Mouse (Mus musculus): ENCODE measurements around the gene Grn. TPM values are rescaled to one million over a fixed set of nuclear protein-coding genes. Genes with fewer than 3 reads are reported as not detected.
"Not testable (repeated sequence)": the region's sequence is repeated elsewhere in the genome, so short reads cannot be mapped to it uniquely, and the experiment has no call there.

Grn gene
- total RNA-seq, 2 experiments from 2014 or later: 170 to 175 TPM

DNA sequence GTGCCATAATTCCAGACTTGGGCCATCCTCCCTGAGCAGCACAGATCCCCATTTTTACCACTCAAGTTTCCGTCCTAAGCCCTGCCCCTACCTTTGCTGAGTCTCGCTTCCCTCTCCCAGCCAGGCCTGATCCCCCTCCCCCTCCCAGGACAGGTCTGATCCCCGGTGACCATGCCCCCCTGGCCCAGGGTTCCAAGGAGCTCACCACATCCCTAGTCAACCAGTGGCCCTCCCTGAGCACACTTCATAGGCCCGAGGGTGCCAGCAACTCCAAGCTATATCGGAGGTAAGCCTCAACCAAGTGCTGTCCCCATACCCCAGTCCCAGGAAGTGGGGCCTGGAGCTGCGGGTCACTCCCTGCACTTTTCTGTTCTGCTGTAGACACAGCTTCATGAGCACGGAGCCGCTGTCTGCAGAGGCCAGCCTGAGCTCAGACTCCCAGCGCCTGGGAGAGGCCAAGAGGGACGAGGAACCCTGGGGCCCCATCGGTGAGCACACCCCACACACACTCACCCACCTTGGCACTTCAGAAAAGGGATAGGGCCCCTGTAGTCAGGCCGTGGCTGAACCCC lies 29.5 kb upstream of the Grn start:
- DNase-seq (ENCODE audit: low spot score in 2 of 2): no peak

DNA sequence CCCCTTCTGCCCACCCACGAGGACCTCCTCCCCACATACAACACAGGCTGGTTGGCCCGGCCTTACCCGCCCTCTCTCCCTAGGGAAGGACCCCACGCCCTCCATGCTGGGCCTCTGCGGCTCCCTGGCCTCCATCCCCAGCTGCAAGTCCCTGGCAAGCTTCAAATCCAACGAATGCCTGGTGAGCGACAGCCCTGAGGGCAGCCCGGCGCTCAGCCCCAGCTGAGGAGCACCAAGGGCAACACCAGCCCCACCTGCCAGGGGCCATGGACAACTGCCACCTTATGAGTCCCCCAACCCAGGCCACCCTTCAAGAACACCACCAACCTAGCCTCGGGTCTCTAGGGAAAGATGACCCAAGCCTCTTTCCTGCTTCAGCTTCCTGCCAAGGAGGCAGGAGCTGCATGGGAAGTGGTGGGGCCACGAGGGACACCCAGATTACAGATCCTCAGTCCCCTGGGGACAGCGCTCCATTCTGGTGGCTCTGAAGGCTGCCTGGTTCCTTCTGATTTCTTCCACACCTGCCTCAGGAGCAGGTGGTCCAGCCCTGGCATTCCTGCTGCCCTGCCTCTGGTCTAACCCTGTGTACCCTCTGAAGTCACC lies 28.1 kb upstream of the Grn start:
- DNase-seq (ENCODE audit: low spot score in 2 of 2): no peak

DNA sequence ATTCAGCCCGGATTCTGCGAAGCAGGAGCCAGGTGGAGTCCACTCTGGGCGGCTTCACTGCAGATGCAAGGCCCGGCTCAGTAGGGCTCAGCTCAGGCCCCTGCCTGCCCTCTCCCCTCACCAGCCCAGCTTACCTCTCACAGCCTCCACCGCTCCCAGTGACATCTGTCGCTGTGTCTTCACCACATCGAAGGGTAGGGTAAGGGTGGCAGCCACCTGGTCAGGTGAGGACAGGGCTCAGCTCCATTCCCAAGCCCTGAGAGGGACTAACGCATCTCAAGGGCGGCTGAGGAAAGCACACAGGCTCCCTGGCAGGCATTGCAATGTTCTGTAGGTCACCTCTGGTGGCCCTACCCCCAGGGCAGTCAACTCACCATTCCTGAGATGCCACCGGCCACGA lies 26.5 kb upstream of the Grn start:
- no peak for DNase-seq (ENCODE audit: low spot score in 2 of 2)

DNA sequence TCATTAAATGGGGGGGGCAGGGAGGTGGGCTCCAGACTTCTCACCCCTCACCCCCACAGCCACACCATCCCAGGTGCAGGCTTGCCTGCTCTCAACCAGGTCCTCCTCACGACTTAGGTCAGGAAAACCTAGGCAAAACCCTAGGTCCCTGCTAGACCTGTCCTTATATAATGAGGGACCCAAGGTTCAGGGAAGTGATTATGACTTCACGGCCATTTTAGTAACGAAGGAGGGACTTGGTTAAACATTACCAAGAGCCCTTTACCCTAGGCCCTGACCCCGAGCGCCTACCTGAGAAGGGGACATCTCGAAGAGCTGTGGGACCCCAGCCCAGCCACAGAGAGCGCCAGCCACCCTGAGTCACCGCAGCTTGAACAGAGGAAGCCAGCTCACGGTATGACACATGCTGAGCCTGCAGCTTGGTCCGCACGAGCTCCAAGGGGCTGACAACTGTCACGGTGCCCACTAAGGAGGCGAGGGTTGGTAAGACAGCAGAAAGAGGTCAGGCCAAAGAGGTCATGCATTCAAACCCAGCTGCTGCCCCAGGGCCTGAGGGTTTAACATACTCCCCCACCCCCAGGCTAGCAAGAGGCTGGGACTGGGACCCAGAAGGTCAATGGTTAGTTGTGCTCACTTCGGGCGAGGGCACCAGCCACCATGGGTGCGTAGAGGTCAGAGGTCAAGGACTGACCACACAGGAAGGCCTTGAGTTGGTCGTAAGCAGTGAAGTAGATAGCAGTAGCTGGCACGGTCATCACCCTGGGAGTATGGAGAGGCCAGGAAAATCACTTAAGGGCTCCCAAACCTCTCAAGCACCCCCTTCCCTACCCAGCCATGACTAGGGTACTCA lies 25.7 kb upstream of the Grn start:
- no peak for DNase-seq (ENCODE audit: low spot score in 2 of 2)

DNA sequence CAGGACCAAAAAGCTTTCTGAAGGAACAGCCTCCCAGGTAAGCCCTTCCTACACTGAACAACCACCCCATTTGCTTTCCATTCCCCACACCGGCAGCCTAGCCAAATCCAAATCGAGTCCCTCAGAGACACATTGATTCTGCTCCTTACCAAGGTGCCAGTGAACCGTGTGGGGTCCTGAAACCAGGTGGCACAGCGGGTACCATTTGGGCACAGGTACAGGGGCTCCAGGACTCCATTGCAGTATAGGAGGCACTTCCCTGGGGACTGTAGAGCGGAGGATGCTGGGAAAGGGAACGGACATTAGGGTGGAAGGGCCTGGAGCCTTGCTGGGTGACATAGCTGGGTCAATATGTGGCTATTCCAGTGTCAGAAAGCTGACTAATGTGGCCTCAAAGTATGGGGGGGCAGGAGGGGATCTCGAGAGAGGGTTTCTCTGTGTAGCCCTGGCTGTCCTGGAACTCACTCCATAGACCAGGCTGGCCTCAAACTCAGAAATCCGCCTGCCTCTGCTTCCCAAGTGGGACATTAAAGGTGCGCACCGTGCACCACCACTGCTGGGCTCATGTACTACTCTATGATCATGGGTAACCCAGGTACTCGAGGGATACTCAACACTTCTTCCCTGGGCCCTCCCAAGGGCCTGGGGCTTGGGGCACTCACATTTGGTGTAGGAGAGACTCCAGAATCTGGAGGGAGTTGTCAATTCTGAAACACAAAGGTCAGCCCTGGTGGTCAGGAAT lies 24.4 kb upstream of the Grn start:
- DNase-seq (ENCODE audit: low spot score in 2 of 2): no peak

DNA sequence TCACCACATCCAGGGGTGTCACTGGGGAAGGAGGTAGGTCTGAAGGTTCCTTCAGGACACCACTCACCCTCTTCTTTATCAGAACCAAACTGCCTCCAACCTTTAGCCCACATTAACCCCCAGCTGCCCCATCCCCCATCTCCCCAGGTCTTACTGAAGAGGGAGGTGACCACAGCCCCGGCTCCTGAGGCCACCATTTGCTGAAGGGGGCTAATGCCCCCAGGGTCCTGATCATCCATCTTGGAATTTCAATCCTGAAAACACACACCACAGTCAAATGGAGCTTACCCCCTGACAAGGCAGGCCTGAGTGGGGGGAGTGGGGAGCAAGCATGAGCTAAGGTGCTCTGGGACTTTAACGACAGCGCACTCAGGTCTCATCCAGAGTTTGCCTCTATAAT lies 23.7 kb upstream of the Grn start:
- DNase-seq (ENCODE audit: low spot score in 2 of 2): no peak

DNA sequence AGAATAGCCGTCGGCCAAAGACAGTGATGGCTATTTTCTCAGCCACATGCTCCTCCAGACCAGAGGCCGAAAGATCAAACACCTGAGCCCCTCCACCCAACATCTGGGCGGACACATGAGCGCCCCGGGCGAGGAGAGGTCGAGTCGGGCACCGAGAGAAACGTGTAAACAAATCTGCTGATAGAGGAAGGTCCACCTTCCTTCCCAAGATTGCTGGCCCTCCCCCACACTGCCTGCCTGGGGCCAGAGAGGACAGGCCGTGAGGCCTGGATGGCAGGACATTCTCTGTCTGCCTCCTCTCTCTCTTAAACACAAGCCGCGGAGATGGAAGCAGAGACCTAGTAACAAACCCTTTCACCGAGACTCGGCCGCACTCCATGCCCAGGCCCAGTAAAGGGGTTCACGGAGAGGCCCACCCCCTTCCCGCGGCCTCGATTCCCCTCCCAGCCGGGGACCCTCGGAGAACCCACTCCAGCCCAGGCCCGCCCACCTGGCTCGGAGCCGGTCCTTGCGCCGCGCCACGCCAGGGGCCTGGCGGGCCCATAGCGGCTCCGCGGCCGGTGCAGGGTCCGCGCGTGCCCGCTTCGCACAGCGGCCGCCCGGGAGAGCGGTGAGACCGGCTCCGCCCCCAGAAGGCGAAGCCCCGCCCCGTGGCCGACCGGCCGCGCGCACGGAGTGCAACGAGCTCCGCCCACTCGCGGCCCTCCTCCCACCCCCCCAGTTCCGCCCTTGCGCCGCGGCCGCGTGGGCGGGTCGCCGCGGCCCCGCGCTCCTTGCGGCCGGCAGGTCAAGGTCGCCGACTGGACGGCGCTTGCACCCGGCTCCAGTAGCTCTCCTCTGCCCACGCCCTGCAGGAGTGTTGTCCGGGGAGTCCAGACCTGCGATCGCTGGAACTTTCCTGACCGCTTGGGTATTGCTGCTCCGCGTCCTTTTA lies 22.9 kb upstream of the Grn start:
- peak; percentile 90 to 91 for DNase-seq (ENCODE audit: low spot score in 2 of 2)

DNA sequence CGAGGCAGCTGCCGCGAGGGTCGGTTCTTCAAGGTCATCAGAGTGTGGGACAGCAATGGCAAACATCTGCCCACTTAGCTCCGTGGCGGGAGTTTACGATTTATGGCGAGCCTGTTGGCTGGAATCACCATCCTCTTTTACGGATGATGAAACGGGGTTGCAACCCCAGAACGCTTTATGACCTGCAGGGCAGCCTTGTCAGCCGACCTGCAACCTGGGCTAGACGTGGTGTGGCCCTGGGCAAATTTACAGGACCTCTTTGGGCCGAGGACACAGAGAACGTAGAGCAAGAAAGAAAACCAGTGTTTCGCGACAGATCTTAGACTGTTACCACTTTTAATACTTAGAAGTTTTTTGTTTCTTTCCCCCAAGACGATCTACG lies 22.3 kb upstream of the Grn start, which contains the start of gene Slc25a39:
Gene Slc25a39 (minus strand): TSS at position 113 of the 382 bp plus-strand sequence.
- DNase-seq (ENCODE audit: low spot score in 2 of 2): no peak

DNA sequence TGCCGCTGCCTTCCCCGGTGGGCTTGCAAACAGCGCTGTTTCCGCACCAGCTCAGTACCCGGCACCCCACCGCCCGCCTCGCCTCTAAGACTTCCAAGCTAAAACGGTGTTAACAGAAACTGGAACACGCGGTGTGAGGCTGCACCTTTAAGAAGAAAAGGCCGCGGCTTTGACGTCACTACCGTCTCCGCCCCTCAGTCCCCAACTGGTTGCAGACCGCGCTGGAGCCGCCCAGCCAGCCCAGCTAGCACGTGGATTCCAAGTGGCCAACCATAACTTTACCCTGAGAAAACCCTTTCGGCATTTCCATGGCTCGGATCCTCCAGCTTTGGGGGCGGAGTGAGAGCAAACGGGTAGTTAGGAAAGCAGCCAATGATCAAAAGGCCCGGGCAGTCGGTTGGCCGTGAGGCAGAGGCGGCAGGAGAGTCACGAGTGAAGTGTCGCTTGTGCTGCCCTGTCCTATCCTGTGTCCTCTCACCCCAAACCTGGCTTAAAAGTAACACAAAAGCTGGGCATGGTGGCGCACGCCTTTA lies 21.7 kb upstream of the Grn start:
- peak; percentile 79 to 92 for DNase-seq (ENCODE audit: low spot score in 2 of 2)

DNA sequence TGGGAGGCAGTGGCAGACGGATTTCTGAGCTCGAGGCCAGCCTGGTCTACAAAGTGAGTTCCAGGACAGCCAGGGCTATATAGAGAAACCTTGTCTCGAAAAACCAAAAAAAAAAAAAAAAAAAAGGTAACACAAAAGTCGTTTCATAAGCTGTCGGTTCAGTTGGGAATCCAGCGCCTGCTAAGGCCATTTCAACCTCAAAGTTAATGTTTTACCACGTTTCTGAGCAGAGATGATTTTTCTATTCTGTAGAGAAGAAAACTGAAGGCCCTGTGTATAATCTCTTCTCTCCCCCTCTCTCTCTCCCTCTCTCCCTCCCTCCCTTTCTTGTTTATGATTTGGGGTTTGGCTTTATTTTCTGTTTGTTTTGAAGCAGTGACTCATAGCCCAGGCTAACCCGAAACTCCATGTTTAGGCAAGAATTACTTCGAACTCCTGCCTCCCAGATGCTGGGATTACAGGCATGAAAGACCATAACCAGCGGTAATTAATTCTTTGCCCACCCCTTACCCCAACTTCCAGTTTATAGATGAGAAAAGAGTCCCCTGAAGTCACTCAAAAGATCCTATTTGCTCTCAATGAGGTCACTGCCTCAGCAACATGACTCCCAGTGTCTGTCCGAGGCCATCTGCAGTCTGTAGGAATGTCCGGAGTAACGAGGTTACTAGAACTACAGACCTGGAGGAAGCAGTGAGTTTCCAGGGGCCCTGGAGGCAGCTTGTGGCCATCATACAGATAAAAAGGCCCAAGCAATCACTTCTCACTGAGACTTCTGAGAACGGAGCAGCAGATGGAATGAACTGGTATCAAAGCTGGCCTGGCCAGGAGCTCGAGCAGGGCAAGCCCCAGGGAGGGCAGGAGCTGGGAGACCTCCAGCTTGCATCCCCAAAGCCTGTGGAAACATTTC lies 21.0 kb upstream of the Grn start:
- no peak for DNase-seq (ENCODE audit: low spot score in 2 of 2)

DNA sequence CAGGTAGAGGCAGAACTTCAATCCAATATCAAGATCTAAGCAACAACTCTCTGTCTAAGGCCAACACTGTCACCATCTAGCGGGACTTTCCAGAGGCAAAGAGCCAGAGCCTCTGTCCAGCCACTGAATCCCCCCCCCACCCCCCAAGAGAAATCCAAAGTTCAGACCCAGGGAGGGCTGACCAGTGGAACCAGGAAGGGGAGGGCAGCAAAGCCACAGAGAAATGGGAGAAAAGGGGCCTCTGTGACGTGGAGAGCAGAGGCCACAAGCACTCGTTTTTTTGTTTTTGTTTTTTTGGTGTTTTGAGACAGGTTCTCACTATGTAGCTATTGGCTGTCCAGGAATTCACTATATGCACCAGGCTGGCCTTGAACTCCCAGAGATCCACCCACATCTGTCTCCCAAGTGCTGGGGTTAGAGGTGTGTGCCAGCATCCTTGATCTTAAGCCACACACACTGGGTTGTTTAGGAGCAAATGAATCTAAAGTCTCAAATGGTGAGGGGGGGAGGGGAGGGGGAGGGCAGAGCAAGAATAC lies 20.3 kb upstream of the Grn start:
- DNase-seq (ENCODE audit: low spot score in 2 of 2): no peak

DNA sequence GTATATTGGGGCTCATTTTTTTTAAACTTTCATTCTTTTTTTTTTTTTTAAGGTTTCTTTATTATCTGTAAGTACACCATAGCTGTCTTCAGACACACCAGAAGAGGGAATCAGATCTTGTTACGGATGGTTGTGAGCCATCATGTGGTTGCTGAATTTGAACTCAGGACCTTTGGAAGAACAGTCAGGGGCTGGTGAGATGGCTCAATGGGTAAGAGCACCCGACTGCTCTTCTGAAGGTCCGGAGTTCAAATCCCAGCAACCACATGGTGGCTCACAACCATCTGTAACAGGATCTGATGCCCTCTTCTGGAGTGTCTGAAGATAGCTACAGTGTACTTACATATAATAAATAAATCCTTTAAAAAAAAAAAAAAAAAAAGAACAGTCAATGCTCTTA lies 19.8 kb upstream of the Grn start:
- not testable (repeated sequence) for DNase-seq (ENCODE audit: low spot score in 2 of 2)

DNA sequence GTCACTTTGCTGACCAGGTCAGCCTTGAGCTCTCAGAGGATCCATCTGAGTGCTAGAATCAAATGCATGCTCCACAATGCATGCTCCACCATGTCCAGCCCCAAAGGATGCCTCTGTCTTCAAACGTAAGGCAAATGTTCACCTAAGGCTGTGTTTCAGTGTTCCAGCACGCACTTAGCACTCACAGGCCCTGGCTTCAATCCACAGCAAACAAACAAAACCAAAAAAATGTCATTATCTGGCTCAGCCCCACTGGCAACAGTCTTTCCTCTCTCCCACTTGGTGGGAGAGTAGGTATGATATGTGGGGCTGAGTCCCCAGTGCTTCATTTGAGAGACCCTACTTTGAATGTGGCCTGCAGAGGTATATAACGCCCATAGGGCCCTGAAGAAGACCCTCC lies 19.1 kb upstream of the Grn start:
- DNase-seq (ENCODE audit: low spot score in 2 of 2): no peak

DNA sequence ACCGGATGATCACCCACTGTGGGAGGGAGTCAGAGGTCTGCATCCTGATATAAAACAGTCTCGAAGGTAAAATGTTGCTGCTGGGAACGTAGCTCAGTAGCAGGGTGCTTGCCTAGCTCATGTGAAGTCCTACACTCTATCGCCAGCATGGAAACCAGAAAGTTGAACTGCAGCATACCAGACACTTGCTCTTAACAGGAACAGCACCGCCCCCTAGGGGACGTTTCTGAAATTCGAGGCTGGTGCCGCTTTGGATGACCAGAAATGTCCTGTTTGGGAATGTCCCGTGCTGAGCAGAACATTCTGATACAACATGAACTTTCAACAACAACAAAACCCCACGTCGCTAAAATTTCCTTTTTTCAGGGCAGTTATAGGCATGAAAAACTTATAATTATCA lies 18.4 kb upstream of the Grn start:
- peak; percentile 85 to 89 for DNase-seq (ENCODE audit: low spot score in 2 of 2)

DNA sequence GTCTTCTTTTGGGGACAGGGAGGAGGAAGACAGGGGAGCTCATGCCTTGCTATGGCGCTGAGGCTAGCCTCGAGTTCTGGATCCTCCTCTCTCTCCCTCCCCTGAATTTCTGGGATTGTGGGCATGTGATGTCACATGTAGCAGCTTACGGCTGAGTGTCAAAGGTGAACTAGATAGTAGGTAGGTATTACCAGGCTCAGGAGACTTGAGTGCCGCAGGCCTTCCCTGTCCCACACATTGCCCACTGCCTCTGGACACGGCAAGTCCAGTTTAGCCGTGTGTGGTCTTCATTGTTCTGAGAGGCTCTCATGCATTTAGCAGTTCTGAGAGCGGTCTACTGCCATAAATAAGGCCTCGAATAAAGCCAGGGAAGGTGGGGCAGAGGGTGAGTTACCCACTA lies 17.1 kb upstream of the Grn start:
- no peak for DNase-seq (ENCODE audit: low spot score in 2 of 2)

DNA sequence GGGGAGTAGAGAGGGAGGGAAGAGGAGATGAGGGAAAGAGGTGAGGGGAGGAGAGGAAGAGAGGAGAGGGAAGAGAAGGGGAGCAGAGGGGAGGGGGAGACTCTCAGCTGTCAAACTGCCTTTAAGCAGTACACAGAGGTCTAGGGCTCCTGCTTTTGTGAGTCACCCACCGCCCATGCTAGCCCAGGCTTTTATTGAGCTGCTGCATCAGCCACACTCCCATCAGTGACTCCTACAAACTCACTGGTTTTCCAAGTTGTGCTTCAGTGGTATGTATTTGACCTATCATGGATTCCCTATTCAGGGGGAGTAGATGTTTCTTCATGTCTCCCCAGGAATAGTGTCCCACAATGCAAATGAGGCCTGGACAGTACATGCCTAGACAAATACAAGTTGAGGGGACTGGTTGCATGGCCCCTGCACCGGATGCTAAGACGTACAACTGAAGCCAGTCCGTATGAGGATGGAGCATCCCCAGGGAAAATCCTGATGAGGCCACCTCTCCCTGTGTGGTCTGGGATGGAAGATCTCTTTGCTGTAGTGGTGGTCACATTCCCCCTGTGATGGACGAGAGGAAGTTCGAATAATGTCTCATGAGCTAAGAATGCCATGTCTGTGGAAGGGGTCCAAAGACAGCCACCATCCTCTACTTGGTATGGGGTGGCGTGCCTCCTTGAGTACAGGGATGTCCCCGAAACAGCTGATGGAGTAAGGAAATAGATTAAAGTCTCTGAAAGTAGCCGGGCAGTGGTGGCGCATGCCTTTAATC lies 14.9 kb upstream of the Grn start:
- DNase-seq (ENCODE audit: low spot score in 2 of 2): no peak

DNA sequence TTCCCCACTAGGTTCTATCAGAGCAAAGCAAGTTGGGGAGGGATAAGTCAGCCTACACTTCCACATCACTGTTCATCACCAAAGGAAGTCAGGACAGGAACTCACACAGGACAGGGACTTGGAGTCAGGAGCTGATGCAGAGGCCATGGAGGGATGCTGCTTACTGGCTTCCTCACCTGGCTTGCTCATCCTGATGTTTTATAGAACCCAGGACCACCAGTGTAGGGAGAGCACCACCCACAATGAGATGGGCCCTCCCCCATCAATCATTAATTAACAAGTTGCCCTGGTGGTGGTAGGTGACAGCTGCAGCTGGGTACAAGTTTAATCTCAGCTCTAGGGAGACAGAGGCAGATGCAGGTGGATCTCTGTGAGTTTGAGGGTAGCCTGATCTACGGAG lies 13.0 kb upstream of the Grn start:
- DNase-seq (ENCODE audit: low spot score in 2 of 2): no peak

DNA sequence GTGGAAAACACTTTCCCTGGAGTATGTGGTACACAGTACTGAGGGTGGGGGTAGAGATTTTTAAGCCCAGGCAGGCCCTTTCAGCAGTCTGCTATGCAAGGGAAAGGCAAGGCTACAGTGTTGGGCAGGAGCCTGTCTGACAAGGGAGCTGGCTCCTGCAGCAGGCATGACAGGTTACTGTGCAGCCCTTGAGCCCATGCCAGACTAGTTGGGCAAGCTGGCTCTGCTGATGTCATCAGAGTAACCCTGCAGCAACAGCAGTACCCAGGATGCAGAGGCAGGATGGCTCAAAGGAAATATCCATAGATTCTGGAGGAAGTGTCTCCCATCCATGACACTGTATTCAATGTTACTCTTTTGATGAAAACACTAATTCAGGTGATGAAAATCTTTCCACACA lies 11.2 kb upstream of the Grn start:
- DNase-seq (ENCODE audit: low spot score in 2 of 2): no peak
